Mouse (Mus musculus) forebrain, embryonic 14.5 days (tissue): ENCODE measurements around the gene Ifnl2. TPM values are rescaled to one million over a fixed set of nuclear protein-coding genes. Genes with fewer than 3 reads are reported as not detected.
A peak's percentile ranks its signal among the peaks of the same experiment; 100 is the strongest.
"Not testable (repeated sequence)": the region's sequence is repeated elsewhere in the genome, so short reads cannot be mapped to it uniquely, and the experiment has no call there.

ENCODE experiments used
- ATAC-seq: fragments of 200-750 bp; cut with Nextera tagmentation; 2 replicates; pipeline ENCODE4 v1.8.0; 2017; ENCODE audit warnings: mild to moderate bottlenecking, moderate library complexity
- DNase-seq: peaks from one replicate; pipeline ENCODE4 v3.0.0-alpha.2; 2015; ENCODE audit warnings: low spot score
- H3K27ac ChIP-seq: fragments of 300-500 bp; sonication (generic); 2 replicates; pipeline ENCODE4 v1.5.1; 2014; ENCODE audit warnings: low read depth, mild to moderate bottlenecking, control low read depth, low read length, moderate library complexity
- H3K27me3 ChIP-seq: fragments of 300-500 bp; sonication (generic); replicated peaks from 2 replicates; pipeline ENCODE4 v1.6.1; 2014; ENCODE audit warnings: low read length, control low read depth, mixed read lengths; ENCODE audit not compliant: control insufficient read depth, insufficient read depth
- H3K36me3 ChIP-seq: fragments of 300-500 bp; sonication (generic); 2 replicates; pipeline ENCODE4 v1.6.1; 2014; ENCODE audit warnings: low read length, control low read depth; ENCODE audit not compliant: control insufficient read depth, insufficient read depth
- H3K4me1 ChIP-seq: fragments of 300-500 bp; sonication (generic); 2 replicates; pipeline ENCODE4 v1.6.1; 2014; ENCODE audit warnings: antibody characterized with exemption, low read length, control low read depth; ENCODE audit not compliant: control insufficient read depth, insufficient read depth
- H3K4me2 ChIP-seq: fragments of 300-500 bp; sonication (generic); 2 replicates; pipeline ENCODE4 v1.6.1; 2014; ENCODE audit warnings: mild to moderate bottlenecking, control low read depth, low read length
- H3K4me3 ChIP-seq: fragments of 300-500 bp; sonication (generic); 2 replicates; pipeline ENCODE4 v1.5.1; 2014; ENCODE audit warnings: low read depth, low read length, control low read depth
- H3K9ac ChIP-seq: fragments of 300-500 bp; sonication (generic); 2 replicates; pipeline ENCODE4 v1.6.1; 2014; ENCODE audit warnings: mild to moderate bottlenecking, low read length, control low read depth, moderate library complexity
- H3K9me3 ChIP-seq: fragments of 300-500 bp; sonication (generic); replicated peaks from 2 replicates; pipeline ENCODE4 v1.6.1; 2016; ENCODE audit warnings: low read length, control low read depth, mixed read lengths; ENCODE audit not compliant: control insufficient read depth
- WGBS: fragments of 180-500 bp; shearing (Covaris S2); extraction: QIAGEN DNeasy Blood & Tissue Kit; methylation state at CpG from one replicate; pipeline ENCODE4 v1.1.7; 2014; 5-methylcytosine and 5-hydroxymethylcytosine counted together
- polyA plus RNA-seq: library from polyadenylated mRNA; unstranded; fragments of >200 nt; fragmentation: Nextera tagmentation; extraction: Ambion mirVana; gene quantifications from 2 replicates; pipeline ENCODE4 v1.2.1, GENCODE M21; 2014

Ifnl2 gene
- polyA plus RNA-seq, 1 experiment from 2014 or later = not detected

- DNase-seq (no peak), ATAC-seq (no peak)
- no peak overlapping the region for H3K4me3 ChIP-seq
- no peak overlapping the region for H3K4me2 ChIP-seq
- H3K27me3 ChIP-seq = no peaks in the 10 kb centered on the region
- H3K36me3 ChIP-seq = no peaks in the 10 kb centered on the region
- no peak overlapping the region for H3K27ac ChIP-seq
- H3K9me3 ChIP-seq = no peaks in the 10 kb centered on the region
- no peak overlapping the region for H3K9ac ChIP-seq
- 70% methylated on average over 8 of the region's 8 CpGs for WGBS
- H3K4me1 ChIP-seq = no peaks in the 10 kb centered on the region
Measured at GRCm38 (mm10) chr7:28511441-28511840, 1.2 kb upstream of the Ifnl2 start.

- not testable (repeated sequence) for ATAC-seq, H3K9ac ChIP-seq
- 100% methylated on average over 1 of the region's 2 CpGs for WGBS
Measured at GRCm38 (mm10) chr7:28509121-28509520, 1.1 kb downstream of the Ifnl2 start.

GRCm38 (mm10) chr7:28505585-28505984, 4.7 kb downstream of the Ifnl2 start:
- Histone ChIP-seq H3K4me1 (no peaks in the 10 kb centered on the region), H3K4me2 (no peak overlapping the region), H3K27me3 (no peaks in the 10 kb centered on the region; the same call in 1 of the 2 replicates), H3K9ac (no peak overlapping the region), H3K36me3 (no peaks in the 10 kb centered on the region), H3K4me3 (no peak overlapping the region), H3K9me3 (0 out of 2 replicates have a peak, but pooled peaks cover 3% of the 10 kb centered on the region), H3K27ac (no peak overlapping the region)
- ATAC-seq (no peak), DNase-seq (no peak)
- 8% methylated on average over 5 of the region's 5 CpGs for WGBS

More at GRCm38 (mm10) chr7:28509121-28509520, 1.1 kb downstream of the Ifnl2 start:
- not testable (repeated sequence) for H3K27ac ChIP-seq, H3K27me3 ChIP-seq, H3K4me2 ChIP-seq, H3K4me3 ChIP-seq, H3K36me3 ChIP-seq, H3K9me3 ChIP-seq, H3K4me1 ChIP-seq, DNase-seq

GRCm38 (mm10) chr7:28495426-28495825, 14.8 kb downstream of the Ifnl2 start:
- H3K4me1 ChIP-seq = no peaks in the 10 kb centered on the region
- no peak overlapping the region for H3K9ac ChIP-seq
- no peaks in the 10 kb centered on the region for H3K27me3 ChIP-seq
- no peaks in the 10 kb centered on the region for H3K9me3 ChIP-seq
- H3K36me3 ChIP-seq = no peaks in the 10 kb centered on the region
- ATAC-seq = no peak
- 67% methylated on average over 11 of the region's 11 CpGs for WGBS
- no peak overlapping the region for H3K27ac ChIP-seq
- no peak overlapping the region for H3K4me2 ChIP-seq
- no peak overlapping the region for H3K4me3 ChIP-seq
- DNase-seq = peak; percentile 17

GRCm38 (mm10) chr7:28492310-28492709, 17.9 kb downstream of the Ifnl2 start:
- Histone ChIP-seq H3K4me1 (peaks cover 4% of the 10 kb centered on the region; the same call in 1 of the 2 replicates), H3K9me3 (no peaks in the 10 kb centered on the region), H3K9ac (no peak overlapping the region), H3K36me3 (no peaks in the 10 kb centered on the region), H3K27ac (no peak overlapping the region), H3K27me3 (no peaks in the 10 kb centered on the region), H3K4me2 (no peak overlapping the region), H3K4me3 (no peak overlapping the region)
- ATAC-seq (no peak), DNase-seq (no peak)
- WGBS = 88% methylated on average over 8 of the region's 8 CpGs

- no peak overlapping the region for H3K4me2 ChIP-seq
- 40% methylated on average over 14 of the region's 14 CpGs for WGBS
Measured at GRCm38 (mm10) chr7:28490903-28491302, 19.4 kb downstream of the Ifnl2 start.

GRCm38 (mm10) chr7:28490410-28490809, 19.8 kb downstream of the Ifnl2 start:
- Histone ChIP-seq H3K27ac (no peak overlapping the region), H3K4me3 (no peak overlapping the region), H3K9ac (no peak overlapping the region), H3K9me3 (no peaks in the 10 kb centered on the region), H3K27me3 (no peaks in the 10 kb centered on the region), H3K36me3 (no peaks in the 10 kb centered on the region), H3K4me2 (no peak overlapping the region), H3K4me1 (peaks cover 4% of the 10 kb centered on the region; the same call in 1 of the 2 replicates)
- DNase-seq = peak; percentile 38
- 5% methylated on average over 10 of the region's 10 CpGs for WGBS
- no peak for ATAC-seq

More at GRCm38 (mm10) chr7:28490903-28491302, 19.4 kb downstream of the Ifnl2 start:
- ATAC-seq (no peak), DNase-seq (no peak)
- H3K4me3 ChIP-seq = no peak overlapping the region
- H3K4me1 ChIP-seq = peaks cover 4% of the 10 kb centered on the region; the same call in 1 of the 2 replicates
- H3K27ac ChIP-seq = no peak overlapping the region
- no peaks in the 10 kb centered on the region for H3K36me3 ChIP-seq
- H3K9me3 ChIP-seq = no peaks in the 10 kb centered on the region
- H3K9ac ChIP-seq = no peak overlapping the region
- H3K27me3 ChIP-seq = no peaks in the 10 kb centered on the region

- Histone ChIP-seq H3K9ac (no peak overlapping the region), H3K4me3 (peak overlapping the region; percentile 14; the same call in 1 of the 2 replicates), H3K27ac (no peak overlapping the region), H3K4me2 (peak overlapping the region; percentile 36), H3K9me3 (no peaks in the 10 kb centered on the region), H3K27me3 (no peaks in the 10 kb centered on the region), H3K36me3 (no peaks in the 10 kb centered on the region), H3K4me1 (peaks cover 4% of the 10 kb centered on the region; the same call in 1 of the 2 replicates)
- 3% methylated on average over 16 of the region's 16 CpGs for WGBS
- DNase-seq = no peak
- ATAC-seq = no peak
Measured at GRCm38 (mm10) chr7:28488030-28488491, 22.2 kb downstream of the Ifnl2 start.

GRCm38 (mm10) chr7:28484192-28484591, 26.1 kb downstream of the Ifnl2 start:
- no peaks in the 10 kb centered on the region for H3K36me3 ChIP-seq

More at GRCm38 (mm10) chr7:28484192-28484591, 26.1 kb downstream of the Ifnl2 start:
- 48% methylated on average over 4 of the region's 4 CpGs for WGBS
- H3K4me2 ChIP-seq = no peak overlapping the region
- no peak overlapping the region for H3K27ac ChIP-seq
- no peak for ATAC-seq
- H3K4me3 ChIP-seq = no peak overlapping the region
- no peaks in the 10 kb centered on the region for H3K9me3 ChIP-seq
- no peaks in the 10 kb centered on the region for H3K27me3 ChIP-seq
- no peak for DNase-seq
- no peak overlapping the region for H3K9ac ChIP-seq
- peaks cover 4% of the 10 kb centered on the region; the same call in 1 of the 2 replicates for H3K4me1 ChIP-seq
